Mouse (Mus musculus): ENCODE measurements around the gene St8sia1.

The St8sia1 gene

DNA sequence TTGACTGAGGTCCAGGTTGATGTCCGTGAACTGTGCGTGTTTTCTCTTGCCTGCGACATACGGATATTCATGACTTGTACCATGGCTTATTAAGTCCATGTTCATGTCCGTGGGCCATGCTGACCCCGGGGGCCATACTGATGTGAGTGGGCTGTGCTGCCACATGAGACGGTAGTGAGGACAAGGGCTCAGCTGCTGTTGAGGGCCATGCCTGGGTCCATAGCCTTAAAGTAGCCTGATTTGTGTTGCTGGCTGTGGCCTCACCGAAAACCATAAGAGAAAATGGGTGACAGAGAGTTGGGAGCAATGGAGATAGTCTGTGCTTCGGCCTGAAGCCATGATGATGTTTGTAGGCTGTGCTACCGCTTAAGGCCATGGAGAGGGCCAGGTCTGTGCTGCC is 145.9 kb downstream of the St8sia1 start:
- DNase-seq = no peak

GRCm38 (mm10) chr6:142815513-142815912 is 148.7 kb downstream of the St8sia1 start:
- no peak for DNase-seq

- peak; percentile 91 for DNase-seq
Observed at GRCm38 (mm10) chr6:142814495-142814921, 149.7 kb downstream of the St8sia1 start.

GRCm38 (mm10) chr6:142814011-142814410 is 150.2 kb downstream of the St8sia1 start:
- peak; percentile 69 for DNase-seq

- DNase-seq = no peak
Observed at GRCm38 (mm10) chr6:142812969-142813368, 151.3 kb downstream of the St8sia1 start.

GRCm38 (mm10) chr6:142810239-142810638 is 154.0 kb downstream of the St8sia1 start:
- DNase-seq = no peak

GRCm38 (mm10) chr6:142809373-142810098 is 154.7 kb downstream of the St8sia1 start:
- no peak for DNase-seq

DNA sequence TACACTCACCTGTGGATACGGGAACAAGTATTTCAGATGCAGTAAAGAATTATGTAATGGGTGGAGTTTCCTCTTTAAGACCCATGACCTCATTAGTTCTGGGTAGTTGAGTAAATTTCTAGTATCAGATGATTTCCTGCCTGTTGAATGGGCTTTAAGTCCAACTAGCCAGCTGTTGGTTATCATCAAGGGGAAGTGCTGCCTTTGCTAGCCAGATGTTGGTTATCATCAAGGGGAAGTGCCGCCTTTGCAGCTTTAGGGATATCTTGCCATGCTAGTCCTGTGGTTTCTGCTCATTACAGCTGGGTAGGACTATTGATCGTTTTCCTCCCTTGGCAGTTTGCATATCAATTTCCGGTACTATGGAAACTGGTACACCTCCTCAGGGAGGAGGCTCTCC is 157.9 kb downstream of the St8sia1 start:
- DNase-seq = no peak

- no peak for DNase-seq
Observed at GRCm38 (mm10) chr6:142804402-142804801, 159.8 kb downstream of the St8sia1 start, which contains the start of gene Sult6b2. Gene Sult6b2, minus strand, starts transcription at chr6:142804502.

DNA sequence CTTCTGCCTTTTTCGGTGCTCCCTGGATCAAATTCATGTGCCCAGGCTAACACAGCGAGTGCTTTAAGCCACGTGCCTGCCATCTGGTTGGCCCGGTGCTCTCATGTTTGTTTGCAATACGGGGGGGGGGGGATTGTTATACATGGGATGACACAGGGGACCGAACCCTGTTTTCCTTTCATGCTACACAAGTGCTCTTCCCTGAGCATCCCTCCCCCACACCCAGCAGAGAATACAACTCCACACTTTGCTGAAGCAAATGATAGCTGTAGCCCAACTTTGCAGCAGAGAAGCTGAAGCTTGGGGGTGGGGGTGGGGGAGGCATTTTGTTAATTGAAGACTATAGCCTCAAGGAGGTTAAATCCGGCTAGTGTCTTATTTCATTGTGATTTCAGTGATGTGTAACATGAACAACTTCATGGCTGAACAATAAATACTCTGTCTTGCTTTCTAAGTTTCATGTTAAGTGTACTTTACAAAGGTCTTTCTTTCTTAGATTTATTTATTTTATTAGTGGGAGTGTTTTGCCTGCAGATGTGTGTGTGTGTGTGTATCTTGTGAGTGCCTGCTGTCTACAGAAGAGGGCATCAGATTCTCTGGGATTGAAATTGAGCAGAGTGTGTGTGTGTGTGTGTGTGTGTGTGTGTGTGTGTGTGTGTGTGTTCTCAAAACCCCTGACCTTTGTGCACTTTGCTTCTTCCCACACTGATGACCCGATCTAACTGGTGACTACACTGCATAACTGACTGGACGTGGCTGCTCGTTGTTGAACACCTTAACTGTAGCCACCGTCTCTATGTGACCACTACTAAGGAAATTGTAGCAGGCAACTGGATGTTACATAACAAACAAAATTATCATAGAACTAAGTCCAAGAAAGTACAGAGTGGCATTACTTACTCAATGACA is 161.4 kb downstream of the St8sia1 start:
- no peak for DNase-seq

- DNase-seq = no peak
Observed at GRCm38 (mm10) chr6:142801687-142802086, 162.6 kb downstream of the St8sia1 start.

- no peak for DNase-seq
Observed at GRCm38 (mm10) chr6:142799704-142800374, 164.4 kb downstream of the St8sia1 start.

GRCm38 (mm10) chr6:142798837-142799236 is 165.4 kb downstream of the St8sia1 start:
- no peak for DNase-seq

- no peak for DNase-seq
Observed at GRCm38 (mm10) chr6:142797996-142798395, 166.3 kb downstream of the St8sia1 start.

DNA sequence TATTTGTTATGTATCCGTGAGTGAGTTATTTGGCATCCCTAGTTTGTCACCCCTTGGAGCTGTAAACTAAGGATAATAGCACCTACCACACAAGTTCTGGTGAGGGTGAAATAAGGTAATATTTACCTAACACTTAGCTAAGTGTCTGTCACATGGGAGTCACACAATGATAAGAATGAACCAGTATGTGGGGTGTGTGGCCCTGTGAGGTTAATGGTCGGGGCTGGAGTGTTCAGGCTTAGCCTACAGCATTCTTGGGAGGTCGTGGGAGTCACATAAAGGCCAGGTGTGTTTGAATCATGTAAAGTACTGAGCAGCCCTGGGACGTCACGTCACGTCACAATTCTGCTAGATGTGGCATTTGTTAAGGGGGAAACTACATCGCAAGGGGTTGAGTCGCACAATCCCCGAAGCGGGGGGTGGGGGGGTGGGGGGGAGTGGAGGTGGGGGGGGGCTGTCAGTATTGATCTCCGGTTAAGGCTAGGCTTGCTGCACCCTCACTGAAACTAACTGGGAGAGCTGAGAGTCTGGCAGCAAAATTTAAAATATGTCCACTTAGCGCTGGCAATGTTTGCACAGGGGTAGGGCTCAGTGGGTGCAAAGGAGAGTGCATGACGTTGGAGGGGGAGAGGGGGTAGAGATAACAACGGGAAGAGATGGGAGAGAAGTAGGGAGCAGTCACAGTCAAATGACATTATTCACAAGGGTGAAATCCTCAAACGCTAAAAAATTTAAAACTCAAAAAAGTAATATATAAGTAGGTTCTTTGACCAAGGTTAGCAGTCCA is 168.4 kb downstream of the St8sia1 start:
- DNase-seq = no peak

- DNase-seq = no peak
Observed at GRCm38 (mm10) chr6:142795087-142795486, 169.2 kb downstream of the St8sia1 start.

DNA sequence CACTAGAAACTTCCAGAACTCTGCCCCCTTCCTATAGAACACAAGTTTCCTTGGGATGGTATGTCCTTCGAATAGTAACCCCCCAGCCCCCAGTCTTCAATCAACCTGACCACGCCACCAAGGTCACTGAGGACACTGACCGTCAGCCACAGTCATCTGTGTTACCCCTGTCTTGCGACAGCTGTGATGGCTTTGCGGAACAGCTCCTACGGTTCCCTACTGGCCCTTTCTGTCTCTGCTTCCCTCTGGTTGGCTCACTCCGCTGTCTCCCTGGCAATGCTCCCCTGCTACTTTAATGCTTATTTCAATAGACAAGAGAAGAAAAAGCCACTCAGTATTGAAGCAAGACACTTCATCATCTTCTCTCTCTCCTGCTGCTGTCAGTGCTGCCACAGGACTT is 170.8 kb downstream of the St8sia1 start:
- no peak for DNase-seq

- no peak for DNase-seq
Observed at GRCm38 (mm10) chr6:142792241-142792968, 171.8 kb downstream of the St8sia1 start.

- DNase-seq = no peak
Observed at GRCm38 (mm10) chr6:142789736-142790135, 174.5 kb downstream of the St8sia1 start.

GRCm38 (mm10) chr6:142788042-142788987 is 175.9 kb downstream of the St8sia1 start:
- DNase-seq = no peak

DNA sequence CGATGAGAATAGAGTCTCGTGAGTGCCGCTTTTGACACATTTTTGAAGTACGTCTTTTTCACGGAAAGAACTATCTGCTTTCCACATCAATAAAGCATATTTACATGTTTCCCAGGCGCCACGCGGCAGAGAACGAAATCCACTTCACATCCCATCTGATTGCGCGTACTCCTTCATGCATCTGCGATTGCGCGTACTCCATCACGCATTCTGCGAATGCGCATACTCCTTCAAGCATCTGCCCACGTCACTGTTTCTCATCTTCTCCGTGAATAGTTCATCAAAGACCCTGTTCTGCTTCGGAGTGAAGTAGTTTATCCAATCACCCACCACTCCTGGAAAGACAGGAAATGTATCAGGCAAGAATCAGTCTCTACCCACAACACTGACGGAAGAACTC is 178.1 kb downstream of the St8sia1 start:
- no peak for DNase-seq

All from kidney, adult 9 months (tissue).